ENCODE assay signal across 22 mouse cellular contexts in the genomic region with DNA sequence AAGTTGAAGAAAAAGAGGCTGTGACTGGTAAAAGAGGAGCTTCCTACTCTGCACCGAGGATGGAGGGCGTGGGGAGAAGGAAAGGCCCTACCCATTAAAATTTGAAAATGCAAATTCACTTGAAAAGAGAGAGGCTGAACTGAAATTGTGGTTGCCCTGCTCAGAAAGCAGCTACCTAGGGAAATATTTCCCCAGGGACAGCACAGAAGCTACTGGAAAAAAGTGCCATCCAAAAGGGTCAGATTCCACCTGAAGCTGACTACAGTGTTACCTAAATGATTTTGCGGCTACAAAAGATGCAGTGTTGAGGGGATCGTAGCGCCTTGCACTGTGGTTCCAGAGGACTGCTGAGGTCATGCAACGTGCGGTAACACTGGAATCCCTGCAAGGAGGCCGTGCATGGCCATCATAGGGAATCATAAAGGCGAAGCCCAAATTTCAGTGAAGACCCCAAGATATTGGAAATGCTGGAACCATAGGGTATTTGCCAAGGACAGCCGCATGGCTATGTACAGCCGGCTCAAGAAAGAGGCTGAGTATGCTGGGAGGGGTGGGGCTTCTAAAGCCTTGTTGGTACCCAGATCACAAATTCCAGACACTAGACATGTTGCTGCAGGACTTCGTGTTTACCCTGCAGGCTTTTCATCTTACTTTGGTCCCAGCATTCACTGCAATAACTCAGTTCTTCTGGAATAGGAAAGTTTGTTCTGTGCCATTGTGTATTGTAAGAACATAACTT. TPM values are rescaled to one million over a fixed set of nuclear protein-coding genes. Genes with fewer than 3 reads are reported as not detected.
DNase-seq lines count a peak whose midpoint lies in the region; ATAC-seq and TF ChIP-seq lines count a peak whose summit lies in the region.
"Had no signal": no experiment of that assay in that cellular context is flagged by ENCODE, and none has a peak within 500 bp of the region (broad histone marks: within the 10 kb centered on the region; RNA-seq: fewer than 3 reads in every experiment).

No protein-coding gene starts in this region.

- no peak overlapping the region for H3K4me2 ChIP-seq in embryonic facial prominence, embryonic 14.5 days (ENCODE audit: low read depth, low read length)
- no peak overlapping the region for H3K4me2 ChIP-seq in limb, embryonic 14.5 days (replicated peaks; ENCODE audit: low read depth, low read length, severe bottlenecking)
- no peak overlapping the region for H3K4me2 ChIP-seq in myocyte (ENCODE audit: low read depth)
- H3K4me2 ChIP-seq in kidney, embryonic 14.5 days (replicated peaks; ENCODE audit: low read depth, low read length): no peak overlapping the region
- H3K4me2 ChIP-seq: embryonic facial prominence, embryonic 13.5 days; heart, embryonic 11.5 days; heart, embryonic 15.5 days; hindbrain, embryonic 12.5 days had no signal

- TF ChIP-seq POLR2A in limb, embryonic 14.5 days (IDR thresholded peaks at IDR 0.05; ENCODE audit: borderline replicate concordance, extremely low read depth, insufficient read depth, insufficient read length): no peak
- TF ChIP-seq POLR2A in myocyte (IDR thresholded peaks at IDR 0.05; ENCODE audit: insufficient read length, low read depth): no peak

- peak; percentile 62 for DNase-seq in embryonic facial prominence, embryonic 14.5 days (ENCODE audit: low spot score)
- DNase-seq in embryonic facial prominence, embryonic 10.5 days (ENCODE audit: low spot score): no peak
- DNase-seq in limb, embryonic 14.5 days (ENCODE audit: low spot score): peak; percentile 25
- DNase-seq in limb, embryonic 10.5 days (ENCODE audit: low spot score): no peak
- DNase-seq in thymus, postnatal 10 days (ENCODE audit: low spot score in 2 of 2): no peak
- DNase-seq: adrenal gland, postnatal 14 days; cerebellum, adult 11-12 months; cerebellum, postnatal 25 days; gastrocnemius, postnatal 36 days; heart, adult 18-20 months had no signal

- H3K36me3 ChIP-seq in embryonic facial prominence, embryonic 14.5 days (ENCODE audit: control insufficient read depth, insufficient read depth, low read length): peaks cover 35% of the 10 kb centered on the region
- peaks cover 73% of the 10 kb centered on the region for H3K36me3 ChIP-seq in embryonic facial prominence, embryonic 10.5 days (replicated peaks)
- peaks cover 36% of the 10 kb centered on the region for H3K36me3 ChIP-seq in limb, embryonic 14.5 days (ENCODE audit: control insufficient read depth, insufficient read depth, low read length)
- peaks cover 58% of the 10 kb centered on the region for H3K36me3 ChIP-seq in limb, embryonic 10.5 days
- peaks cover 6% of the 10 kb centered on the region for H3K36me3 ChIP-seq in myocyte (ENCODE audit: control insufficient read depth, insufficient read depth)
- H3K36me3 ChIP-seq in kidney, embryonic 14.5 days (ENCODE audit: control insufficient read depth, insufficient read depth, low read length): peaks cover 32% of the 10 kb centered on the region

- H3K4me1 ChIP-seq in embryonic facial prominence, embryonic 14.5 days (ENCODE audit: control insufficient read depth, insufficient read depth, low read length): peaks cover 3% of the 10 kb centered on the region; the same call in 1 of the 2 replicates
- H3K4me1 ChIP-seq in embryonic facial prominence, embryonic 10.5 days: peaks cover 7% of the 10 kb centered on the region; the same call in 1 of the 2 replicates
- H3K4me1 ChIP-seq in limb, embryonic 14.5 days (ENCODE audit: control insufficient read depth, insufficient read depth, low read length): peaks cover 3% of the 10 kb centered on the region; the same call in 1 of the 2 replicates
- H3K4me1 ChIP-seq in limb, embryonic 10.5 days: no peaks in the 10 kb centered on the region
- H3K4me1 ChIP-seq in kidney, embryonic 14.5 days (ENCODE audit: control insufficient read depth, insufficient read depth, low read length): peaks cover 8% of the 10 kb centered on the region
- H3K4me1 ChIP-seq: hindbrain, embryonic 12.5 days had no signal

- no peaks in the 10 kb centered on the region for H3K27me3 ChIP-seq in embryonic facial prominence, embryonic 14.5 days (replicated peaks; ENCODE audit: control insufficient read depth, insufficient read depth, low read length)
- H3K27me3 ChIP-seq in embryonic facial prominence, embryonic 10.5 days (replicated peaks; ENCODE audit: low read depth, poor library complexity, severe bottlenecking): no peaks in the 10 kb centered on the region
- no peaks in the 10 kb centered on the region for H3K27me3 ChIP-seq in limb, embryonic 14.5 days (ENCODE audit: control insufficient read depth, insufficient read depth, low read length)
- H3K27me3 ChIP-seq in limb, embryonic 10.5 days (ENCODE audit: low read depth, poor library complexity, severe bottlenecking): no peaks in the 10 kb centered on the region
- no peaks in the 10 kb centered on the region for H3K27me3 ChIP-seq in myocyte (ENCODE audit: control insufficient read depth, insufficient read depth, insufficient read length)
- H3K27me3 ChIP-seq in kidney, embryonic 14.5 days (ENCODE audit: control insufficient read depth, insufficient read depth, low read length): no peaks in the 10 kb centered on the region
- H3K27me3 ChIP-seq: embryonic facial prominence, embryonic 13.5 days; heart, embryonic 15.5 days; hindbrain, embryonic 12.5 days had no signal

- H3K4me3 ChIP-seq in embryonic facial prominence, embryonic 14.5 days (ENCODE audit: low read depth, low read length): no peak overlapping the region
- H3K4me3 ChIP-seq in embryonic facial prominence, embryonic 10.5 days: no peak overlapping the region
- no peak overlapping the region for H3K4me3 ChIP-seq in limb, embryonic 14.5 days (replicated peaks; ENCODE audit: low read length)
- H3K4me3 ChIP-seq in limb, embryonic 10.5 days: no peak overlapping the region
- H3K4me3 ChIP-seq in myocyte: no peak overlapping the region
- no peak overlapping the region for H3K4me3 ChIP-seq in kidney, embryonic 14.5 days (ENCODE audit: low read length)
- H3K4me3 ChIP-seq: embryonic facial prominence, embryonic 13.5 days; erythroblast, embryonic 14.5 days; forebrain, embryonic 10.5 days; heart, embryonic 15.5 days; hindbrain, embryonic 12.5 days had no signal

- H3ac ChIP-seq in myocyte (ENCODE audit: control insufficient read depth, insufficient read length): no peak overlapping the region

- no peak overlapping the region for H3K27ac ChIP-seq in embryonic facial prominence, embryonic 14.5 days (replicated peaks; ENCODE audit: low read depth, low read length)
- no peak overlapping the region for H3K27ac ChIP-seq in embryonic facial prominence, embryonic 10.5 days (replicated peaks)
- no peak overlapping the region for H3K27ac ChIP-seq in limb, embryonic 14.5 days (replicated peaks; ENCODE audit: low read depth, low read length)
- no peak overlapping the region for H3K27ac ChIP-seq in limb, embryonic 10.5 days
- H3K27ac ChIP-seq in kidney, embryonic 14.5 days (ENCODE audit: low read depth, low read length): no peak overlapping the region
- H3K27ac ChIP-seq: embryonic facial prominence, embryonic 13.5 days; forebrain, embryonic 10.5 days; heart, embryonic 15.5 days; hindbrain, embryonic 12.5 days; hindbrain, postnatal 0 days had no signal

- H3K9me3 ChIP-seq in embryonic facial prominence, embryonic 14.5 days (ENCODE audit: control insufficient read depth, low read length): no peaks in the 10 kb centered on the region
- no peaks in the 10 kb centered on the region for H3K9me3 ChIP-seq in embryonic facial prominence, embryonic 10.5 days
- no peaks in the 10 kb centered on the region for H3K9me3 ChIP-seq in limb, embryonic 14.5 days (ENCODE audit: control insufficient read depth, low read length)
- no peaks in the 10 kb centered on the region for H3K9me3 ChIP-seq in limb, embryonic 10.5 days (replicated peaks)
- H3K9me3 ChIP-seq in kidney, embryonic 14.5 days (ENCODE audit: control insufficient read depth, low read length): no peaks in the 10 kb centered on the region
- H3K9me3 ChIP-seq: embryonic facial prominence, embryonic 13.5 days; forebrain, embryonic 10.5 days; heart, embryonic 15.5 days; hindbrain, embryonic 12.5 days had no signal

- WGBS in embryonic facial prominence, embryonic 14.5 days: 89% methylated on average over 12 of the region's 12 CpGs
- 92% methylated on average over 12 of the region's 12 CpGs for WGBS in embryonic facial prominence, embryonic 10.5 days
- WGBS in limb, embryonic 14.5 days: 91% methylated on average over 12 of the region's 12 CpGs
- WGBS in limb, embryonic 10.5 days: 93% methylated on average over 12 of the region's 12 CpGs
- 94% methylated on average over 12 of the region's 12 CpGs for WGBS in kidney, embryonic 14.5 days

- H3K79me2 ChIP-seq in myocyte (ENCODE audit: control insufficient read depth, insufficient read depth): peaks cover 12% of the 10 kb centered on the region

- H3K9ac ChIP-seq in embryonic facial prominence, embryonic 14.5 days (ENCODE audit: low read depth, low read length): no peak overlapping the region
- no peak overlapping the region for H3K9ac ChIP-seq in limb, embryonic 14.5 days (ENCODE audit: low read depth, low read length, severe bottlenecking)
- no peak overlapping the region for H3K9ac ChIP-seq in kidney, embryonic 14.5 days (ENCODE audit: low read depth, low read length)
- H3K9ac ChIP-seq: embryonic facial prominence, embryonic 13.5 days; heart, embryonic 15.5 days; hindbrain, embryonic 12.5 days had no signal

- ATAC-seq in embryonic facial prominence, embryonic 14.5 days (ENCODE audit: low read depth): peak; percentile 54; the same call in 1 of the 2 replicates
- no peak for ATAC-seq in limb, embryonic 14.5 days (ENCODE audit: low FRiP score, low read depth)
- ATAC-seq in kidney, embryonic 14.5 days (ENCODE audit: low FRiP score, low TSS enrichment): no peak
- ATAC-seq: activated CD4-positive, CD25-positive, alpha-beta regulatory T cell, adult 4 months; CD4-positive, CD25-positive, alpha-beta regulatory T cell, adult 4 months; forebrain, embryonic 14.5 days; hindbrain, postnatal 0 days had no signal

TF ChIP-seq in myocyte, 11 proteins besides CTCF, POLR2A, EP300 and RAD21:
- TF ChIP-seq POLR2AphosphoS2 (IDR thresholded peaks at IDR 0.05; ENCODE audit: insufficient read length, low read depth): peak; percentile 71
- TF ChIP-seq MYOD1 (IDR thresholded peaks at IDR 0.05; ENCODE audit: control insufficient read depth in 1 of 3, insufficient read length in 2 of 3, low read depth in 2 of 3): no peak

RNA-seq across cellular contexts. Expression of a gene that starts 28.4 kb away (rescaled TPM):
- 66.0 and 85.2 TPM in 2 replicates for polyA plus RNA-seq in embryonic facial prominence, embryonic 14.5 days (2014; fragmentation: Nextera tagmentation; extraction: Ambion mirVana)
- polyA plus RNA-seq in embryonic facial prominence, embryonic 10.5 days (2016; fragmentation: Nextera tagmentation; extraction: Ambion mirVana): 86.7 TPM in 2 replicates
- polyA plus RNA-seq in limb, embryonic 14.5 days (2012; rRNA removed): 37.3 and 39.0 TPM in 2 replicates
- polyA plus RNA-seq in limb, embryonic 14.5 days (2014; fragmentation: Nextera tagmentation; extraction: Ambion mirVana): 87.2 and 97.4 TPM in 2 replicates
- 70.0 and 95.4 TPM in 2 replicates for polyA plus RNA-seq in limb, embryonic 10.5 days (2016; fragmentation: Nextera tagmentation; extraction: Ambion mirVana)
- 9.0 TPM for polyA plus RNA-seq in myocyte (2012; fragmentation: generic; extraction: Trizol)
- 76.5 and 81.6 TPM in 2 replicates for polyA plus RNA-seq in kidney, embryonic 14.5 days (2014; fragmentation: Nextera tagmentation; extraction: Ambion mirVana)

Comparison
In these comparisons a context has a peak if more than half of its experiments do, and no peak if none do; other contexts are left out.
1. DNase-seq: peak in embryonic facial prominence, embryonic 14.5 days (single experiment) and limb, embryonic 14.5 days (single experiment); none in embryonic facial prominence, embryonic 10.5 days (single experiment), limb, embryonic 10.5 days (single experiment) and thymus, postnatal 10 days (0 of 2).